Mouse (Mus musculus): Measurements from ENCODE around the gene Tmub1. TPM values are rescaled to one million over a fixed set of nuclear protein-coding genes. Genes with fewer than 3 reads are reported as not detected.
"Not testable (repeated sequence)": the region's sequence is repeated elsewhere in the genome, so short reads cannot be mapped to it uniquely, and the experiment has no call there.

Tmub1 gene
- polyA plus RNA-seq, 1 experiment from 2014 or later: 23.5 TPM

DNA sequence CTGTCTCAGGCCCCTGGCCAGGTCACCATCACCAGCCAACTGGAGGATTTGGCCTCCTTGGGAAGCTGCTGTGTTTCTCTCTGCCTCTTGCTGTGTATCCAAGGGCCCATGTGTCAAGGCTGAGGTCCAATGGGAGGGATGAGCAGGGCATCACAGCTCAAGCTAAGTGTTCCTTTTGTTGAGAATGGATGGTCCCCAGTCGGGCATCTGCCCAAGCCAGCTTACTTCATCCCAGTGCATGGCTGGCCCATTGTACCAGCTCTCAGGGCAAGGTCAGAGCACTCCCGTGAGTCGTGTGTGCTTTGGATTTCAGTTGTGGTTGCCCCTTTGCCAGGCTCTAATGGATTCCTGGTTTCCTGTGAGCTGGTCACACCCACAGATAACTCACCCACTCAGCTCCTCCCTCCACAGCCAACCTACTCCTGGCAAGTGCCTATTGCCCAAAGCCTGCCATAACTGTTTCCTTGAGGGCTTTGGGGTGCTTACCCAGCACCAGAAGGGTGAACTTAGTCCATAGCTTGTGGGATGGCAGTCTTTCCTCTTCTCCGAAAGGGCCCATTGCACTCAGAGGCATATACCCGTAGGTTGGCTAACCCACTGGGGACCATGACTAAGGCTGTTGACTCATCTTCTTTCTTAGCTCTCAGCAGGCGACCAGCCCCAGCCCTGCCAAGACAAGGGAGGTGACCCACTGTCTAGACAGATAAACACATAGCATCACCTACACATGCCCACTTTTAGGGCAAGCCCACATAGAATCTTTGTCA, 42.9 kb downstream of the Tmub1 start:
- no peak overlapping the region for H3K4me3 ChIP-seq (replicated peaks; ENCODE audit: low read length)
- H3K27me3 ChIP-seq (ENCODE audit: control insufficient read depth, insufficient read depth, low read length): no peaks in the 10 kb centered on the region
- H3K4me1 ChIP-seq (ENCODE audit: control insufficient read depth, insufficient read depth, low read length): no peaks in the 10 kb centered on the region
- H3K9me3 ChIP-seq (replicated peaks; ENCODE audit: control insufficient read depth, low read length): no peaks in the 10 kb centered on the region
- no peak overlapping the region for H3K9ac ChIP-seq (ENCODE audit: low read length)
- no peak overlapping the region for H3K4me2 ChIP-seq (ENCODE audit: low read depth, low read length)
- no peak overlapping the region for H3K27ac ChIP-seq (ENCODE audit: low read length)
- 81% methylated on average over 6 of the region's 6 CpGs for WGBS
- H3K36me3 ChIP-seq (ENCODE audit: control insufficient read depth, insufficient read depth, low read length): no peaks in the 10 kb centered on the region
- ATAC-seq (ENCODE audit: insufficient read depth, low FRiP score): no peak

- Histone ChIP-seq H3K36me3 (ENCODE audit: control insufficient read depth, insufficient read depth, low read length) (no peaks in the 10 kb centered on the region), H3K4me2 (ENCODE audit: low read depth, low read length) (no peak overlapping the region), H3K9me3 (replicated peaks; ENCODE audit: control insufficient read depth, low read length) (no peaks in the 10 kb centered on the region), H3K4me3 (replicated peaks; ENCODE audit: low read length) (no peak overlapping the region), H3K27me3 (ENCODE audit: control insufficient read depth, insufficient read depth, low read length) (no peaks in the 10 kb centered on the region), H3K27ac (ENCODE audit: low read length) (no peak overlapping the region), H3K4me1 (ENCODE audit: control insufficient read depth, insufficient read depth, low read length) (no peaks in the 10 kb centered on the region), H3K9ac (ENCODE audit: low read length) (no peak overlapping the region)
- peak; percentile 31; the same call in 1 of the 2 replicates for ATAC-seq (ENCODE audit: insufficient read depth, low FRiP score)
- WGBS: 72% methylated on average over 9 of the region's 9 CpGs
Observed at GRCm38 (mm10) chr5:24401969-24402368, 45.7 kb downstream of the Tmub1 start.

DNA sequence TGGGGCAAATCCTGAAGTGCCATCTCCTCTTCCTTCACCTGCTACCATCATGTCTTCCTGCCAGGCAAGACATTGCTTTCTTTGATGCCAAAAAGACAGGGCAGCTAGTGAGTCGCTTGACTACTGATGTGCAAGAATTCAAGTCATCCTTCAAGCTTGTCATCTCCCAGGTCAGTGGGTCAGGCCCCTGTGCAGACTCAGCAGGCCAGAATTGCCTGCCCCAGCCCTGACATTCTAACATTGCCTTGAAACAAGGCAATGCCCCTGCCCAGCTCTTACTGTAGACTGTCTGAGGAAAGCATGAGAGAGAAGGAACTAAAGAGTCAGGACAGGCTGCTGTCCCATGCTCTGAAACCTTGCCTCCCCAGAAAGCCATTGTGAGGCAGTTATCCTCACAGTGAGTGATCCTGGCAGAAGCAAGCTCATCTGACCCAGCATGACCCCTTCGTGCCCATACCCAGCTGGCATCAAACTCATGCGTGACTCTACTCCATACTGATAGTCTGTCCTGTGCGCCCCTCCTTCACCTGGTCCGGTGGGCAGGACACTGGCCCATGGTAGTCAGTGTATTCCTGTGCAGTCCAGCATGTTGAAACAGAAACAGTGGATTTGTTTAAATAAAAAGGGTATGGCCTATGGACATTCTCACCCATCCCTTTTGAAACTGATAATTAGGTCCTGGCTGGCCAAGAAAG, 46.6 kb downstream of the Tmub1 start:
- Histone ChIP-seq H3K4me2 (ENCODE audit: low read depth, low read length) (no peak overlapping the region), H3K9ac (ENCODE audit: low read length) (no peak overlapping the region), H3K4me3 (replicated peaks; ENCODE audit: low read length) (no peak overlapping the region), H3K27ac (ENCODE audit: low read length) (no peak overlapping the region), H3K36me3 (ENCODE audit: control insufficient read depth, insufficient read depth, low read length) (no peaks in the 10 kb centered on the region), H3K9me3 (replicated peaks; ENCODE audit: control insufficient read depth, low read length) (no peaks in the 10 kb centered on the region), H3K27me3 (ENCODE audit: control insufficient read depth, insufficient read depth, low read length) (no peaks in the 10 kb centered on the region), H3K4me1 (ENCODE audit: control insufficient read depth, insufficient read depth, low read length) (no peaks in the 10 kb centered on the region)
- 85% methylated on average over 5 of the region's 5 CpGs for WGBS
- ATAC-seq (ENCODE audit: insufficient read depth, low FRiP score): no peak

- ATAC-seq (ENCODE audit: insufficient read depth, low FRiP score): no peak
- H3K9ac ChIP-seq (ENCODE audit: low read length): no peak overlapping the region
- H3K36me3 ChIP-seq (ENCODE audit: control insufficient read depth, insufficient read depth, low read length): no peaks in the 10 kb centered on the region
- 87% methylated on average over 11 of the region's 11 CpGs for WGBS
- H3K4me1 ChIP-seq (ENCODE audit: control insufficient read depth, insufficient read depth, low read length): no peaks in the 10 kb centered on the region
- no peak overlapping the region for H3K27ac ChIP-seq (ENCODE audit: low read length)
- no peaks in the 10 kb centered on the region for H3K9me3 ChIP-seq (replicated peaks; ENCODE audit: control insufficient read depth, low read length)
- H3K4me3 ChIP-seq (replicated peaks; ENCODE audit: low read length): no peak overlapping the region
- H3K4me2 ChIP-seq (ENCODE audit: low read depth, low read length): no peak overlapping the region
- H3K27me3 ChIP-seq (ENCODE audit: control insufficient read depth, insufficient read depth, low read length): no peaks in the 10 kb centered on the region
Observed at GRCm38 (mm10) chr5:24400362-24400761, 47.3 kb downstream of the Tmub1 start.

- ATAC-seq (ENCODE audit: insufficient read depth, low FRiP score): no peak
- H3K4me1 ChIP-seq (ENCODE audit: control insufficient read depth, insufficient read depth, low read length): peaks cover 5% of the 10 kb centered on the region; the same call in 1 of the 2 replicates
- no peaks in the 10 kb centered on the region for H3K27me3 ChIP-seq (ENCODE audit: control insufficient read depth, insufficient read depth, low read length)
- WGBS: 85% methylated on average over 10 of the region's 10 CpGs
- no peak overlapping the region for H3K27ac ChIP-seq (ENCODE audit: low read length)
- no peaks in the 10 kb centered on the region for H3K36me3 ChIP-seq (ENCODE audit: control insufficient read depth, insufficient read depth, low read length)
- no peak overlapping the region for H3K9ac ChIP-seq (ENCODE audit: low read length)
- no peak overlapping the region for H3K4me3 ChIP-seq (replicated peaks; ENCODE audit: low read length)
- no peaks in the 10 kb centered on the region for H3K9me3 ChIP-seq (replicated peaks; ENCODE audit: control insufficient read depth, low read length)
- no peak overlapping the region for H3K4me2 ChIP-seq (ENCODE audit: low read depth, low read length)
Observed at GRCm38 (mm10) chr5:24399686-24400085, 48.0 kb downstream of the Tmub1 start.

DNA sequence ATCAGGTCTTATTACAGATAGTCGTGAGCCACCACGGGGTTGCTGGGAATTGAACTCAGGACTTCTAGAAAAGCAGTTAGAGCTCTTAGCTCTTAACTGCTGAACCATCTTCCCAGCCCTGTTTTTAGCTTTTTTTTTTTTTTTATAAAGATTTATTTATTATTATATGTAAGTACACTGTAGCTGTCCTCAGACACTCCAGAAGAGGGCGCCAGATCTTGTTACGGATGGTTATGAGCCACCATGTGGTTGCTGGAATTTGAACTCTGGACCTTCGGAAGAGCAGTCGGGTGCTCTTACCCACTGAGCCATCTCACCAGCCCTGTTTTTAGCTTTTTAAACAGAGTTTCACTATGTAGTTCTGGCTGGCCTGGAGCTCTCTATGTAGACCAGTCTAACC, 51.4 kb downstream of the Tmub1 start:
- H3K9ac ChIP-seq (ENCODE audit: low read length); H3K27me3 ChIP-seq (ENCODE audit: control insufficient read depth, insufficient read depth, low read length); H3K9me3 ChIP-seq (replicated peaks; ENCODE audit: control insufficient read depth, low read length); H3K4me2 ChIP-seq (ENCODE audit: low read depth, low read length); H3K4me3 ChIP-seq (replicated peaks; ENCODE audit: low read length); ATAC-seq (ENCODE audit: insufficient read depth, low FRiP score); H3K36me3 ChIP-seq (ENCODE audit: control insufficient read depth, insufficient read depth, low read length); H3K27ac ChIP-seq (ENCODE audit: low read length): not testable (repeated sequence)
- peaks cover 15% of the 10 kb centered on the region; the same call in 1 of the 2 replicates for H3K4me1 ChIP-seq (ENCODE audit: control insufficient read depth, insufficient read depth, low read length)
- WGBS: 85% methylated on average over 6 of the region's 6 CpGs

Other genes with a start within 250 kb of the Tmub1 start
- gene Kcnh2, start 96.2 kb downstream of the Tmub1 start, polyA plus RNA-seq (2015; fragmentation: Nextera tagmentation; extraction: Ambion mirVana): 5.6 and 6.5 TPM in 2 replicates
- 6.5 and 7.3 TPM in 2 replicates for gene Nos3, start 83.0 kb downstream of the Tmub1 start, polyA plus RNA-seq (2015; fragmentation: Nextera tagmentation; extraction: Ambion mirVana)
- 4.2 and 5.9 TPM in 2 replicates for gene Atg9b, start 55.7 kb downstream of the Tmub1 start, polyA plus RNA-seq (2015; fragmentation: Nextera tagmentation; extraction: Ambion mirVana)
- gene Abcb8, start 54.2 kb downstream of the Tmub1 start, polyA plus RNA-seq (2015; fragmentation: Nextera tagmentation; extraction: Ambion mirVana): 48.4 and 61.7 TPM in 2 replicates
- gene Asic3, start 34.5 kb downstream of the Tmub1 start, polyA plus RNA-seq (2015; fragmentation: Nextera tagmentation; extraction: Ambion mirVana): 0.23 and 0.52 TPM in 2 replicates
- gene Cdk5, start 24.3 kb downstream of the Tmub1 start, polyA plus RNA-seq (2015; fragmentation: Nextera tagmentation; extraction: Ambion mirVana): 44.9 TPM in 2 replicates
- 46.5 and 51.8 TPM in 2 replicates for gene Slc4a2, start 24.0 kb downstream of the Tmub1 start, polyA plus RNA-seq (2015; fragmentation: Nextera tagmentation; extraction: Ambion mirVana)
- 93.4 and 94.4 TPM in 2 replicates for gene Fastk, start 2.6 kb downstream of the Tmub1 start, polyA plus RNA-seq (2015; fragmentation: Nextera tagmentation; extraction: Ambion mirVana)
- gene Agap3, start 4.3 kb upstream of the Tmub1 start, polyA plus RNA-seq (2015; fragmentation: Nextera tagmentation; extraction: Ambion mirVana): 13.0 and 14.7 TPM in 2 replicates
- not detected in 2 replicates for gene Gbx1, start 79.3 kb upstream of the Tmub1 start, polyA plus RNA-seq (2015; fragmentation: Nextera tagmentation; extraction: Ambion mirVana)
- gene Asb10, start 93.1 kb upstream of the Tmub1 start, polyA plus RNA-seq (2015; fragmentation: Nextera tagmentation; extraction: Ambion mirVana): 0.24 and 0.58 TPM in 2 replicates
- 0.13 TPM in 1 of 2 replicates, not detected in the other for gene 4931409K22Rik, start 109.0 kb upstream of the Tmub1 start, polyA plus RNA-seq (2015; fragmentation: Nextera tagmentation; extraction: Ambion mirVana)
- gene Abcf2, start 129.6 kb upstream of the Tmub1 start, polyA plus RNA-seq (2015; fragmentation: Nextera tagmentation; extraction: Ambion mirVana): 81.7 and 81.9 TPM in 2 replicates
- 21.8 and 23.9 TPM in 2 replicates for gene Chpf2, start 138.9 kb upstream of the Tmub1 start, polyA plus RNA-seq (2015; fragmentation: Nextera tagmentation; extraction: Ambion mirVana)
- 13.1 and 17.1 TPM in 2 replicates for gene Smarcd3, start 176.6 kb upstream of the Tmub1 start, polyA plus RNA-seq (2015; fragmentation: Nextera tagmentation; extraction: Ambion mirVana)
- 31.9 and 32.0 TPM in 2 replicates for gene Nub1, start 237.7 kb upstream of the Tmub1 start, polyA plus RNA-seq (2015; fragmentation: Nextera tagmentation; extraction: Ambion mirVana)